Mouse (Mus musculus) CH12.LX (cell line): ENCODE measurements around the gene 9130409I23Rik. TPM values are rescaled to one million over a fixed set of nuclear protein-coding genes. Genes with fewer than 3 reads are reported as not detected.

ENCODE experiments used
- DNase-seq: peaks from one replicate; pipeline ENCODE4 v3.0.0-alpha.2; 2013; ENCODE audit errors: extremely low read depth
- H3K27ac ChIP-seq: 2 replicates; pipeline ENCODE4 v1.5.1; 2012; ENCODE audit warnings: low read depth, mild to moderate bottlenecking, control low read depth, moderate library complexity; ENCODE audit not compliant: insufficient read depth
- H3K27me3 ChIP-seq: replicated peaks from 2 replicates; pipeline ENCODE3; 2012; ENCODE audit warnings: inconsistent platforms
- H3K36me3 ChIP-seq, 2 experiments: replicated peaks in 1 of 2; 2 replicates each; pipeline versions ENCODE3 to v1.6.1; 2012; ENCODE audit warnings: inconsistent platforms in 1 of 2, low read length in 1 of 2, mild to moderate bottlenecking in 1 of 2, mixed read lengths in 1 of 2, moderate library complexity in 1 of 2; ENCODE audit not compliant: control insufficient read depth in 1 of 2, insufficient read depth in 1 of 2
- H3K4me1 ChIP-seq, 2 experiments: 2 replicates each; pipeline ENCODE4 v1.6.1; 2012; ENCODE audit warnings: inconsistent platforms in 1 of 2, moderate library complexity in 1 of 2; ENCODE audit not compliant: insufficient read depth in 2 of 2, control insufficient read depth in 1 of 2
- H3K4me2 ChIP-seq: 2 replicates; pipeline ENCODE4 v1.6.1; 2012; ENCODE audit warnings: low read depth, mild to moderate bottlenecking, control low read depth; ENCODE audit not compliant: poor library complexity, insufficient read depth, severe bottlenecking
- H3K4me3 ChIP-seq, 3 experiments: fragments of 150-350 bp in 1 of 3; sonication (generic) in 1 of 3; replicated peaks in 1 of 3; 2 replicates each; pipeline versions ENCODE3 to v1.5.1; 2011 to 2012; ENCODE audit warnings: low read depth in 2 of 3, low read length in 2 of 3, mild to moderate bottlenecking in 2 of 3, moderate library complexity in 2 of 3, control low read depth in 1 of 3, improper control_type of control experiment in 1 of 3, inconsistent platforms in 1 of 3, mixed read lengths in 1 of 3; ENCODE audit not compliant: poor library complexity in 1 of 3
- H3K79me2 ChIP-seq: replicated peaks from 2 replicates; pipeline ENCODE4 v1.6.1; 2012; ENCODE audit warnings: mild to moderate bottlenecking, moderate library complexity; ENCODE audit not compliant: control insufficient read depth, poor library complexity, insufficient read depth, severe bottlenecking; ENCODE audit errors: extremely low read depth
- H3K9ac ChIP-seq: 2 replicates; pipeline ENCODE4 v1.6.1; 2012; ENCODE audit warnings: low read depth, mild to moderate bottlenecking, control low read depth, moderate library complexity; ENCODE audit not compliant: insufficient read depth
- H3K9me3 ChIP-seq: replicated peaks from 2 replicates; pipeline ENCODE3; 2012; ENCODE audit warnings: low read length, inconsistent platforms, mixed read lengths
- CHD1 ChIP-seq: IDR thresholded peaks from 2 replicates; pipeline ENCODE4 v1.6.1; 2012; ENCODE audit warnings: low read depth, low read length, improper control_type of control experiment, inconsistent platforms
- CHD2 ChIP-seq: IDR thresholded peaks from 2 replicates; pipeline ENCODE4 v1.6.1; 2011; ENCODE audit warnings: low read length, improper control_type of control experiment
- CTCF ChIP-seq, 2 experiments: IDR thresholded peaks in 1 of 2; conservative IDR thresholded peaks in 1 of 2; 2 replicates each; pipeline ENCODE4 v1.5.1; 2011 to 2012; ENCODE audit warnings: low read depth in 2 of 2, low read length in 2 of 2, improper control_type of control experiment in 1 of 2, inconsistent platforms in 1 of 2, mild to moderate bottlenecking in 1 of 2, moderate library complexity in 1 of 2
- E2F4 ChIP-seq: IDR thresholded peaks from 2 replicates; pipeline ENCODE4 v1.6.1; 2011; ENCODE audit warnings: low read depth, low read length, improper control_type of control experiment; ENCODE audit not compliant: insufficient replicate concordance
- ELF1 ChIP-seq: IDR thresholded peaks from 2 replicates; pipeline ENCODE4 v1.6.1; 2014; ENCODE audit warnings: low read depth, mild to moderate bottlenecking, inconsistent platforms, low read length, improper control_type of control experiment
- EP300 ChIP-seq: IDR thresholded peaks from 2 replicates; pipeline ENCODE4 v1.6.1; 2011; ENCODE audit warnings: low read length, improper control_type of control experiment
- ETS1 ChIP-seq: conservative IDR thresholded peaks from 2 replicates; pipeline ENCODE4 v1.6.1; 2012; ENCODE audit warnings: low read depth, mild to moderate bottlenecking, inconsistent platforms, low read length, improper control_type of control experiment, moderate library complexity
- GABPA ChIP-seq: IDR thresholded peaks from 2 replicates; pipeline ENCODE4 v1.6.1; 2012; ENCODE audit warnings: low read depth, low read length, improper control_type of control experiment, inconsistent platforms; ENCODE audit not compliant: insufficient replicate concordance
- HCFC1 ChIP-seq: IDR thresholded peaks from 2 replicates; pipeline ENCODE4 v1.6.1; 2012; ENCODE audit warnings: low read depth, mild to moderate bottlenecking, inconsistent platforms, low read length, improper control_type of control experiment
- IRF4 ChIP-seq: IDR thresholded peaks from 2 replicates; pipeline ENCODE4 v1.6.1; 2014; ENCODE audit warnings: low read depth, mild to moderate bottlenecking, inconsistent platforms, low read length, improper control_type of control experiment
- JUN ChIP-seq: IDR thresholded peaks from 2 replicates; pipeline ENCODE4 v1.6.1; 2011; ENCODE audit warnings: low read depth, mild to moderate bottlenecking, low read length, improper control_type of control experiment, moderate library complexity; ENCODE audit not compliant: insufficient read depth
- KAT2A ChIP-seq: IDR thresholded peaks from 2 replicates; pipeline ENCODE4 v1.6.1; 2012; ENCODE audit warnings: low read length, improper control_type of control experiment, inconsistent platforms; ENCODE audit not compliant: insufficient replicate concordance
- MAX ChIP-seq: IDR thresholded peaks from 2 replicates; pipeline ENCODE4 v1.6.1; 2011; ENCODE audit warnings: low read length, improper control_type of control experiment
- MEF2A ChIP-seq: IDR thresholded peaks from 2 replicates; pipeline ENCODE4 v1.6.1; 2014; ENCODE audit warnings: low read depth, mild to moderate bottlenecking, inconsistent platforms, low read length, improper control_type of control experiment, borderline replicate concordance
- MXI1 ChIP-seq: IDR thresholded peaks from 2 replicates; pipeline ENCODE4 v1.6.1; 2011; ENCODE audit warnings: mild to moderate bottlenecking, low read depth, low read length, improper control_type of control experiment
- MYC ChIP-seq: IDR thresholded peaks from 2 replicates; pipeline ENCODE4 v1.6.1; 2011; ENCODE audit warnings: low read depth, mild to moderate bottlenecking, improper control_type of control experiment, low read length
- NELFE ChIP-seq: IDR thresholded peaks from 2 replicates; pipeline ENCODE4 v1.6.1; 2011; ENCODE audit warnings: low read depth, low read length, improper control_type of control experiment
- NRF1 ChIP-seq: IDR thresholded peaks from 2 replicates; pipeline ENCODE4 v1.6.1; 2014; ENCODE audit warnings: low read depth, mild to moderate bottlenecking, inconsistent platforms, low read length, improper control_type of control experiment, moderate library complexity
- PAX5 ChIP-seq: IDR thresholded peaks from 2 replicates; pipeline ENCODE4 v1.6.1; 2012; ENCODE audit warnings: low read length, inconsistent platforms, mixed read lengths
- RAD21 ChIP-seq: IDR thresholded peaks from 2 replicates; pipeline ENCODE4 v1.6.1; 2011; ENCODE audit warnings: low read depth, mild to moderate bottlenecking, low read length, improper control_type of control experiment, moderate library complexity
- RCOR1 ChIP-seq: conservative IDR thresholded peaks from 2 replicates; pipeline ENCODE4 v1.6.1; 2012; ENCODE audit warnings: low read depth, mild to moderate bottlenecking, inconsistent platforms, low read length, improper control_type of control experiment
- SIN3A ChIP-seq: IDR thresholded peaks from 2 replicates; pipeline ENCODE4 v1.6.1; 2012; ENCODE audit warnings: low read length, improper control_type of control experiment, inconsistent platforms
- SMC3 ChIP-seq: IDR thresholded peaks from 2 replicates; pipeline ENCODE4 v1.6.1; 2011; ENCODE audit warnings: low read depth, low read length, improper control_type of control experiment
- TCF12 ChIP-seq: IDR thresholded peaks from 2 replicates; pipeline ENCODE4 v1.6.1; 2014; ENCODE audit warnings: low read depth, mild to moderate bottlenecking, inconsistent platforms, low read length, improper control_type of control experiment
- UBTF ChIP-seq: IDR thresholded peaks from 2 replicates; pipeline ENCODE4 v1.6.1; 2012; ENCODE audit warnings: low read depth, mild to moderate bottlenecking, inconsistent platforms, low read length, improper control_type of control experiment, moderate library complexity
- USF1 ChIP-seq: IDR thresholded peaks from 2 replicates; pipeline ENCODE4 v1.6.1; 2014; ENCODE audit warnings: low read depth, mild to moderate bottlenecking, inconsistent platforms, low read length, improper control_type of control experiment
- USF2 ChIP-seq: conservative IDR thresholded peaks from 2 replicates; pipeline ENCODE4 v1.6.1; 2011; ENCODE audit warnings: low read depth, low read length, improper control_type of control experiment
- ZKSCAN1 ChIP-seq: IDR thresholded peaks from 2 replicates; pipeline ENCODE4 v1.6.1; 2012; ENCODE audit warnings: low read depth, inconsistent platforms, low read length, improper control_type of control experiment, borderline replicate concordance
- ZMIZ1 ChIP-seq: IDR thresholded peaks from 2 replicates; pipeline ENCODE4 v1.6.1; 2012; ENCODE audit warnings: low read depth, mild to moderate bottlenecking, inconsistent platforms, low read length, improper control_type of control experiment
- ZNF384 ChIP-seq: IDR thresholded peaks from 2 replicates; pipeline ENCODE4 v1.6.1; 2012; ENCODE audit warnings: low read depth, low read length, improper control_type of control experiment, inconsistent platforms
- dilution Hi-C: fragments of 300-500 bp; cut with MboI; formaldehyde crosslinking; loops from 2 replicates; pipeline ENCODE4 v1.14.3; 2020; ENCODE audit warnings: low sequenced_read_pairs; ENCODE audit not compliant: extremely low pct_unique_long_range_greater_than_20kb, extremely low pct_ligation_motif_present
- in situ Hi-C: fragments of 300-500 bp; cut with MboI; formaldehyde crosslinking; loops from 3 replicates; pipeline ENCODE4 v1.14.3; 2019; ENCODE audit warnings: low sequenced_read_pairs, low pct_ligation_motif_present, low pct_unique_long_range_greater_than_20kb, mixed read lengths
- polyA plus RNA-seq: library from polyadenylated mRNA; unstranded; fragments of >175 nt; gene quantifications from 2 replicates; pipeline ENCODE4 v1.2.1, GENCODE M21; 2012; ENCODE audit warnings: low read depth; ENCODE audit not compliant: insufficient read length
- total RNA-seq, 2 experiments: library from RNA; depleted of rRNA; stranded (reverse); fragments of 300-350 nt in 1 of 2; fragments of >200 nt in 1 of 2; gene quantifications; 2 replicates each; pipeline ENCODE4 v1.2.3; 2012 to 2014

Gene 9130409I23Rik
- total and polyA plus RNA-seq, 3 experiments, result not detected

DNA sequence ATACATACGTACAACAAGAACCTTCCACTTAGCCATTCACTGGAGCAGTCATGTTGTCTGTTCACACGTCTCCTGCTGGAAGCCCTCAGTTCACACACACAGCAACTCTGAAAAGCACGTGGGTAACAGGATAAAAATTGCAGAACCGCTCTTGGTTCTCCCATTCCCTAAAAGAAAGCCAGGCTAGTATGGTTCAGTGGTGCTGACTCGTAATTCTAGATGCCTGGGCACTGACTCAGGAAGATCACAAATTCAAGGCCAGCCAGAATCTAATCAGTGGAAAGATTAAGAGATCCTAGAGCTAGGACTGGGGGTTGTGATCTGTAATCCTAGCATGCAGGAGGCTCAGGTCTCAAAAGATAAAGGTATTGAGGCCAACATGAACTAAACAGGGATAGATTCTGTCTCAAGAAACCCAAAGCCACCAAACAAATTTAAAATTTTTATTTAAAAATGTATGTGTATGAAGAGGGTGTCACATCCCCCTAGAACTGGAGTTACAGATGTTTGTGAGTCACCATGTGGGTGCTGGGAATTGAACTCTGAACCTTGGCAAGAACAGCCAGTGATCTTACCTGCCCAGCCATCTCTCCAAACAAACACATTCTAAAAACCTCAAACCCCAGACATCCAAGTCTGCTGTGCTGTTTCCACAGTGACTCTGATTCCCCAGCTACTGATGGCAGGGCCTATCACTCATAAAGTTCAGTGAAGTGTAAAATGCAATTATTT is 30.1 kb upstream of the 9130409I23Rik start, which contains the start of gene Ephx1:
Gene Ephx1 (minus strand): TSS at position 149 of the 732 bp plus-strand sequence.
- H3K9me3 ChIP-seq, result peaks cover 3% of the 10 kb centered on the region
- no peak within 1 kb of the TSS for H3K9ac ChIP-seq
- no peak for DNase-seq
- dilution Hi-C loops, result no loop called here
- H3K4me2 ChIP-seq, result no peak within 1 kb of the TSS
- TF ChIP-seq CHD2, result no peak
- TF ChIP-seq HCFC1, result no peak
- no peak for TF ChIP-seq GABPA
- TF ChIP-seq ELF1, result no peak
- TF ChIP-seq ZKSCAN1, result no peak
- TF ChIP-seq SMC3, result no peak
- no peak for TF ChIP-seq UBTF
- TF ChIP-seq MAX, result no peak
- TF ChIP-seq ZMIZ1, result no peak
- TF ChIP-seq EP300, result no peak
- no peak for TF ChIP-seq KAT2A
- TF ChIP-seq SIN3A, result no peak
- TF ChIP-seq ETS1, result no peak
- no peak for TF ChIP-seq USF2
- no peak for TF ChIP-seq TCF12
- no peak for TF ChIP-seq CHD1
- no peak for TF ChIP-seq PAX5
- TF ChIP-seq E2F4, result no peak
- no peak for TF ChIP-seq ZNF384
- no peak for TF ChIP-seq NELFE
- TF ChIP-seq, all 38 proteins: peak for 0
- no peaks in the 10 kb centered on the region for H3K36me3 ChIP-seq
- H3K79me2 ChIP-seq, result no peaks in the 10 kb centered on the region
- no peak within 1 kb of the TSS for H3K27ac ChIP-seq
- H3K27me3 ChIP-seq, result peaks cover 27% of the 10 kb centered on the region
- H3K4me1 ChIP-seq, result peaks cover 3 to 7% of the 10 kb centered on the region in 2 experiments
- in situ Hi-C loops, result loop anchor here (5.0 to 25.0 kb wide), 2 partner anchors 34 to 516 kb away; no protein-coding TSS in a partner anchor
- H3K4me3 ChIP-seq, result no peak within 1 kb of the TSS

DNA sequence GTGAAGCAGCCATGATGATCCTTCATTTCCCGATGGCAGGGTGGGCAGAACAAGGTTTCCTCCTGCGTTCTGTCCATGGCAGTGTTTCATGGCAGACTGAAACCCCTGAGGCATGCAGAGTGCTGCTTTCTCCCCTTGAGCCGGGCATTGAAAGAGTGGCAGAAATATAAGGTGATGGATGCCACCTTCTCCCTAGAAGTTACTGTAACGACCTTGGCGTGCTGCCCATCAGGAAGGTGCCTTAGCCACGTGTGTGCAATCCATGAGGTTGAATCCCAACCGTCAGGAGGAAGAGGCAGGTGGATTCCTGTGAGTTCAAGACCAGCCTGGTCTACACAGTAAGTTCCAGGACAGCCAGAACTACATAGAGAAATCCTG is 29.6 kb upstream of the 9130409I23Rik start:
- DNase-seq, result no peak
- Histone ChIP-seq H3K4me1 (peaks cover 0 to 5% of the 10 kb centered on the region in 2 experiments; a peak in 2 of 4 replicates), H3K9me3 (peaks cover 3% of the 10 kb centered on the region), H3K9ac (no peak overlapping the region), H3K27ac (no peak overlapping the region), H3K4me2 (no peak overlapping the region), H3K27me3 (peaks cover 28% of the 10 kb centered on the region), H3K36me3 (no peaks in the 10 kb centered on the region), H3K79me2 (no peaks in the 10 kb centered on the region), H3K4me3 (no peak overlapping the region)
- dilution Hi-C loops (no loop called here), in situ Hi-C loops (loop anchor here (5.0 to 25.0 kb wide), 2 partner anchors 34 to 516 kb away; no protein-coding TSS in a partner anchor)
- TF ChIP-seq JUN (no peak), HCFC1 (no peak), MYC (no peak), CTCF (conservative IDR thresholded peaks at IDR 0.05 in 1 of 2, IDR thresholded peaks at IDR 0.05 in 1 of 2; ENCODE audit: low read depth in 2 of 2, low read length in 2 of 2) (no peak), ZMIZ1 (no peak), MXI1 (no peak), RAD21 (no peak), MEF2A (no peak), PAX5 (no peak), CHD2 (no peak), RCOR1 (no peak), USF1 (no peak), IRF4 (no peak), NRF1 (no peak), CHD1 (no peak), MAX (no peak), USF2 (no peak)
